Mouse (Mus musculus) thymus, adult 2 months (tissue): Measurements from ENCODE around the gene Hpd.

Experiments used
- CTCF ChIP-seq: fragments of 200-500 bp; IDR thresholded peaks from 2 replicates; pipeline ENCODE4 v1.5.1; 2012; ENCODE audit warnings: mild to moderate bottlenecking, control low read depth, low read length, moderate library complexity, borderline replicate concordance; ENCODE audit not compliant: control insufficient read depth, poor library complexity, insufficient read depth; ENCODE audit errors: extremely low read depth
- POLR2A ChIP-seq: fragments of 200-500 bp; IDR thresholded peaks from 2 replicates; pipeline ENCODE4 v1.6.1; 2012; ENCODE audit warnings: mild to moderate bottlenecking, low read length, control low read depth, moderate library complexity; ENCODE audit not compliant: control insufficient read depth, poor library complexity, insufficient read depth; ENCODE audit errors: extremely low read depth

GRCm38 (mm10) chr5:123182651-123183050 lies at the start of gene Hpd:
- TF ChIP-seq POLR2A (no peak), CTCF (no peak)
